Mouse (Mus musculus) cortical plate, adult 2 months (tissue): ENCODE data around the gene Col23a1.

Experiments used
- CTCF ChIP-seq: fragments of 200-500 bp; IDR thresholded peaks from 2 replicates; pipeline ENCODE4 v1.5.1; 2011; ENCODE audit warnings: mild to moderate bottlenecking, control low read depth, low read length; ENCODE audit not compliant: insufficient read depth; ENCODE audit errors: extremely low read depth
- POLR2A ChIP-seq: fragments of 200-500 bp; IDR thresholded peaks from 2 replicates; pipeline ENCODE4 v1.6.1; 2011; ENCODE audit warnings: mild to moderate bottlenecking, low read length, control low read depth; ENCODE audit not compliant: insufficient read depth; ENCODE audit errors: extremely low read depth

DNA sequence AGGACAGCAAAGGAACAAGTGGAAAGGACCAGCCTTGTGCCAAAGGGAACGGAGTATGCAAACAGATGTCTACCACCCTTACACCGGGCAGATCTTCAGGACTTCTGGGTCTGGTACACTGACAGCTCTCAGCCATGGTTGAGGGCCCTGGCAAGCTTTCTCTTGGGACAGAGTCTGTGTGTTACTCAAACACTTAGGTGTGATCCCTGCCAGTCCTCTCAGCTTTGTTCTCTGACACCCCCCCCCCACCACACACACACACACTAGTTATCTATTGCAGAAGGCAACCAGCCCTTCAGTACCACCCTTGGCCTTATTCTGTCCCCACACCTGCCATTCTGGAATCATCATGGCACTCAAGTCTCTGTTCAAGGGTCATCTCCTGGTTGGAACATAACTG, 332.1 kb downstream of the Col23a1 start:
- TF ChIP-seq POLR2A (no peak), CTCF (no peak)
